Mouse (Mus musculus) liver, embryonic 15.5 days (tissue): ENCODE results near the gene Gpr55. TPM values are rescaled to one million over a fixed set of nuclear protein-coding genes. Genes with fewer than 3 reads are reported as not detected.

Experiments used
- ATAC-seq: fragments of 200-750 bp; cut with Nextera tagmentation; 2 replicates; pipeline ENCODE4 v1.8.0; 2017; ENCODE audit warnings: moderate number of reproducible peaks, mild to moderate bottlenecking, moderate library complexity; ENCODE audit not compliant: insufficient read depth
- H3K27ac ChIP-seq: fragments of 300-500 bp; sonication (generic); replicated peaks from 2 replicates; pipeline ENCODE4 v1.5.1; 2015; ENCODE audit warnings: mild to moderate bottlenecking, inconsistent platforms
- H3K27me3 ChIP-seq: fragments of 300-500 bp; sonication (generic); 2 replicates; pipeline ENCODE4 v1.6.1; 2015; ENCODE audit warnings: mild to moderate bottlenecking, inconsistent platforms
- H3K36me3 ChIP-seq: fragments of 300-500 bp; sonication (generic); replicated peaks from 2 replicates; pipeline ENCODE4 v1.6.1; 2015; ENCODE audit warnings: moderate library complexity, mild to moderate bottlenecking, inconsistent platforms
- H3K4me1 ChIP-seq: fragments of 300-500 bp; sonication (generic); replicated peaks from 2 replicates; pipeline ENCODE4 v1.6.1; 2015; ENCODE audit warnings: inconsistent platforms
- H3K4me2 ChIP-seq: fragments of 300-500 bp; sonication (generic); 2 replicates; pipeline ENCODE4 v1.6.1; 2015; ENCODE audit warnings: moderate library complexity, mild to moderate bottlenecking, inconsistent platforms
- H3K4me3 ChIP-seq: fragments of 300-500 bp; sonication (generic); replicated peaks from 2 replicates; pipeline ENCODE4 v1.5.1; 2015; ENCODE audit warnings: mild to moderate bottlenecking, inconsistent platforms
- H3K9ac ChIP-seq: fragments of 300-500 bp; sonication (generic); 2 replicates; pipeline ENCODE4 v1.6.1; 2015; ENCODE audit warnings: moderate library complexity, mild to moderate bottlenecking, inconsistent platforms
- H3K9me3 ChIP-seq: fragments of 300-500 bp; sonication (generic); replicated peaks from 2 replicates; pipeline ENCODE4 v1.6.1; 2016; ENCODE audit warnings: inconsistent platforms
- WGBS: fragments of 180-500 bp; shearing (Covaris S2); methylation state at CpG from one replicate; pipeline ENCODE4 v1.1.7; 2015; ENCODE audit warnings: mixed read lengths; ENCODE audit not compliant: insufficient replicate concordance; 5-methylcytosine and 5-hydroxymethylcytosine counted together
- polyA plus RNA-seq: library from polyadenylated mRNA; unstranded; fragments of >200 nt; fragmentation: Nextera tagmentation; extraction: Ambion mirVana; gene quantifications from 2 replicates; pipeline ENCODE4 v1.2.1, GENCODE M21; 2015

Gpr55 gene
- polyA plus RNA-seq, 1 experiment from 2014 or later: 0.02 TPM

DNA sequence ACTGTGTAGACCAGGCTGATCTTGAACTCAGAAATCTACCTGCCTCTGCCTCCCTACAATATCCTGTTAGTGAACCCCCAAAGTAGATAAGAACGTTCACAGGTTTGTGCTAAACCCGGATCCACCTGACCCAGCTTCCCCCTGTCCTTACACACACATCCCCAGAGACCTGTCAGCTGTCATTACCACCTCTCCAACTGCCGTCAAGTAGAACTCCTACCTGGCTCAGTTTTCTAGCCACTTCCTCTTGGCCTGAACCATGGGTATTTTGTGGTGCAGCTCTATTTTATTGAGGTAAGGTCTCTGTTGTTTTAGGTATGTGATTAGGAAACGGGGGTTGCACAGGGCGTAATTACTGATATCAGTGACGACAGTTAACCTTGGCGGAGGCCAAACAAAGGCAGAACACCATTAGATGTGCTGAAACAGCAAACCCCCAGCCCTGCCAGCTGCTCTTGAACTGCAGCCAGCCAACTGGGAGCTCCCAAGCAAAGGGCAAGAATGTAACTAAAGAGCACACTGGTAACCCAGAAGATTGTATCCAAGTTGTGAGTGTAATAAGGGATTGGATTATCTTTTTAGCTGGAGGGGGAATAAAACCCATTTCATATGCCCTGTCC, 21.0 kb upstream of the Gpr55 start:
- Histone ChIP-seq H3K9me3 (no peaks in the 10 kb centered on the region), H3K27ac (no peak overlapping the region), H3K4me1 (no peaks in the 10 kb centered on the region), H3K27me3 (no peaks in the 10 kb centered on the region), H3K9ac (no peak overlapping the region), H3K36me3 (no peaks in the 10 kb centered on the region), H3K4me3 (no peak overlapping the region), H3K4me2 (no peak overlapping the region)
- 37% methylated on average over 7 of the region's 7 CpGs for WGBS
- ATAC-seq: no peak

DNA sequence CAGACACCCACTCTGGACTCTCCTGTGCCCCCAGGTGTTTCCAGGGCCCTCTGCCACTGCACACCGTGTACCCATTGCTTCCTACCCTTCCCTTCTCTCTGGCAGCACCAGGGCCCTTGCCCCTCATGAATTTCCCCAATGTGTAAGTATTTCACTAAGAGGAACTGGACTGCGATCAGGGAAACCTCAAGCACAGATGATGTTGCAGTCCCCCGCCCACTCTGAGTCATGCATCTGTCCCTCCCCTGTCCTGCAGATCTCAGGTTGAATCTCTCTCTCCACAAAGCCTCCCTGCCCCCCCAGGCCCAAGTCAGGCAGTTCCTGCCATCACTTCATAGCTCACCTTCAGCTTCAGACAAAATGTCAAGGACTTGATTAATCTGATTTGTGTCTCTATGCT, 16.9 kb upstream of the Gpr55 start:
- 15% methylated on average over 3 of the region's 3 CpGs for whole genome bisulfite sequencing
- Histone ChIP-seq H3K4me3 (no peak overlapping the region), H3K4me1 (no peaks in the 10 kb centered on the region), H3K27ac (no peak overlapping the region), H3K9ac (no peak overlapping the region), H3K4me2 (no peak overlapping the region), H3K36me3 (no peaks in the 10 kb centered on the region), H3K9me3 (no peaks in the 10 kb centered on the region), H3K27me3 (no peaks in the 10 kb centered on the region)
- no peak for ATAC-seq

DNA sequence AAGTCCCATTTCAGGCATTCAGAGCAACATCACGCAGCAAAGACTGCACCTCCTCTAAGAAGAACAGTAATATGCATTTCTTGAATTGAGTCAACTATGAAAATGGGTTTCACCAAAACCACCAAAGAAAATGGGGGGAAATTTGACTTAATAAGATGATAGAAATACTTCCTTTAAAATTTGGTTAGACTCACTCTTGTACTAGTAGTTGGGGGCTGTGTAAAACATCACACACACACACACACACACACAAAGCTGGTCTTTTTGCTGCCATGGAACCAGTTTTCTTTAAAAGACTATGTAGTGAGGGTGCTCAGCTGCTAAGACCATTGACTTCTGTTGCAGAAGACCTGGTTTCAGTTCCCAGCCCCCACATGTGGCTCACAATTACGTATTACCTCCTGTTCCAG, 12.7 kb upstream of the Gpr55 start:
- no peaks in the 10 kb centered on the region for H3K27me3 ChIP-seq
- no peaks in the 10 kb centered on the region for H3K4me1 ChIP-seq
- WGBS: 46% methylated on average over 2 of the region's 2 CpGs
- no peak for ATAC-seq
- no peaks in the 10 kb centered on the region for H3K9me3 ChIP-seq
- H3K4me2 ChIP-seq: no peak overlapping the region
- H3K36me3 ChIP-seq: no peaks in the 10 kb centered on the region
- no peak overlapping the region for H3K4me3 ChIP-seq
- H3K9ac ChIP-seq: no peak overlapping the region
- no peak overlapping the region for H3K27ac ChIP-seq

DNA sequence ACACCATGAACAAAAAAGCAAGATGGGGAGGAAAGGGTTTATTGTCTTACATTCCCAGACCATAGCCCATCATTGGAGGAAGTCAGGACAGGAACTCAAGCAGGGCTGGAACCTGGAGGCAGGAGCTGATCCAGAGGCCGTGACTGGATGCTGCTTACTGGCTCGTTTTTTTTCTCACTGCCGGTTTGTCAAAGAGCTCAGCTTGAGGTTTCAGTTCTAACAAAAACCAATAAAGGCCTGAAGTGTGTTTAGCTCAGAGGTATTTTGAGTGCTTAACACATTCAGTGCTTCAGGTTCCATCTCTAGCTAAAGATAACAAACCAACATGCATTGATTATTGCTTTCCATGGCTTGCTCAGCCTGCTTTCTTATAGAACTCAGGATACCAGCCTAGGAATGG, 11.5 kb upstream of the Gpr55 start:
- Histone ChIP-seq H3K4me2 (no peak overlapping the region), H3K27me3 (no peaks in the 10 kb centered on the region), H3K9ac (no peak overlapping the region), H3K4me3 (no peak overlapping the region), H3K36me3 (no peaks in the 10 kb centered on the region), H3K4me1 (no peaks in the 10 kb centered on the region), H3K27ac (no peak overlapping the region), H3K9me3 (no peaks in the 10 kb centered on the region)
- no peak for ATAC-seq
- 42% methylated on average over 3 of the region's 3 CpGs for WGBS

DNA sequence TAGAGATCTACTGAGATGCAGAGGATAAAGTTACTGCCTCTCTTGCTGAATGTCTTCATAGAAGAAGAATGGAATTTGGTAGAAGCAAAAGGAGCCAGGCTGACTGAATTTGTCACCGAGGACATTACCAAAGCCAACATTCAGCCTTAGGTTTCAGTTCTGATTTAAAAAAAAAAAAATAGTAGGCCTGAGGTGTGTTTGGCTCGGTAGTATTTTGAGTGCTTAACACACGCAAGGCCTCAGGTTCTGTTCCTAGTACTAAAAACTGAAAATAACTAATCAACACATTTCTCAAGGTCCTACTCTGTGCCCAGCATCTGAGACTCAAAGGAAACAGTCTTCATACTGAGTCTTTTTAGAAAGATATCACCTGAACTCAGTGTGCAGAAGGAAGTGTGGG, 10.3 kb upstream of the Gpr55 start:
- Histone ChIP-seq H3K4me2 (no peak overlapping the region), H3K4me3 (no peak overlapping the region), H3K4me1 (no peaks in the 10 kb centered on the region), H3K9me3 (no peaks in the 10 kb centered on the region), H3K9ac (no peak overlapping the region), H3K36me3 (no peaks in the 10 kb centered on the region), H3K27ac (no peak overlapping the region), H3K27me3 (no peaks in the 10 kb centered on the region)
- 59% methylated on average over 3 of the region's 3 CpGs for WGBS
- no peak for ATAC-seq

DNA sequence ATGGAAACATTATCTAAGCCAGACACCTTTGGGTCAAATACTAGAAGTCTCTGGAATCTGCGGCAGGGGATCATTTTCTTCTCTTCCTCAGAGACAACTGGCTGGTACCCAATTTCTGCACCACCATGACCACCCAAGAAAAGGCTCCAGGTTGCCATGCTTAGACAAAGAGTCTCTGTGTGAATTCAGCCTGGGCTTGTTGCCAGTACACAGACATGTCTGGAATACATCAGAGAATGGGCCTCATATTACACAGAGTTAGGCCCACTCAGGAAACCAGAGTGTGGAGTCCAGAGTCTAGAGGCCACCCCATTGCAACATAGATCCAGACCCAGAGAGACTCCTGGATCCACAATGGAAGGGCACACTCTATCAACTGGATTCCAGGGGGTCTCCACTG, 8.7 kb upstream of the Gpr55 start:
- 62% methylated on average over 1 of the region's 1 CpGs for WGBS
- no peak for ATAC-seq
- no peak overlapping the region for H3K4me3 ChIP-seq
- H3K4me1 ChIP-seq: no peaks in the 10 kb centered on the region
- H3K9me3 ChIP-seq: no peaks in the 10 kb centered on the region
- no peak overlapping the region for H3K9ac ChIP-seq
- H3K4me2 ChIP-seq: no peak overlapping the region
- H3K36me3 ChIP-seq: no peaks in the 10 kb centered on the region
- no peaks in the 10 kb centered on the region for H3K27me3 ChIP-seq
- no peak overlapping the region for H3K27ac ChIP-seq

DNA sequence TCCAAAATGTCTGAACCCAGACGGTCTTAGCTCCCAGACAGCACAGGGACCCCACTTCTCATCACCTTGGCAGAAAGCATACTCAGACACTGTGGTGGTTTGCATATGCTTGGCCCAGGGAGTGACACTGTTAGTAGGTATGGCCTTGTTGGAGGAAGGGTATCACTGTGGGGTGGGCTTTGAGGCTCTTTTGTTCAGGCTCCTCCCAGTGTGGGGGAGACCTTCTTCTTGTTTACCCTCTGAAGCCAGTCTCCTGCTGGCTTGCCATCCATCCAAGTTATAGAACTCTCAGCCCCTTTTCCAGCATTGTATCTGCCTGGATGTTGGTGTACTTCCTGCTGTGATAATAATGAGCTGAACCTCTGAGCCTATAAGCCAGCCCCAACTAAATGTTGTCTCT, 8.3 kb upstream of the Gpr55 start:
- Histone ChIP-seq H3K4me3 (no peak overlapping the region), H3K9ac (no peak overlapping the region), H3K4me1 (no peaks in the 10 kb centered on the region), H3K36me3 (no peaks in the 10 kb centered on the region), H3K27me3 (no peaks in the 10 kb centered on the region), H3K9me3 (no peaks in the 10 kb centered on the region), H3K4me2 (no peak overlapping the region), H3K27ac (no peak overlapping the region)
- 39% methylated on average over 1 of the region's 1 CpGs for WGBS
- no peak for ATAC-seq

DNA sequence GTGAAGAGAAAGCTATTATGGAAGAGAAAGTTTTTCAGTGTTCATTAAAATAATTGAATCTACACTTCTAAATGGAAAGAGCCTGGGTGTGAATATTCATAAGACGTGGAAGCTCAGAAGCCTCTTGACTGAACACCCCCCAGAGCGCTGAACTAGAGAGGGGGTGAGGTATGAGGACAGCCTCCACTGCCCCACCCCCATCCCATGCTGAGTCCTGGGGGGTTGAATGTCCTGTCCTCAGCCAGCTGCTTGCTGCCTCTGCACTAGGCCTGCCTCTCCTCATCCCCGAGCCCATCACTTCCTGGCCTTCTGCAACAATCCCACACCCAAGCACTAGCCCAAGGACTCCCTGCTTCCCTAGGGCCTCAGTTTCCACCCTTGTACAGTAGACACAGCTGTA, 5.0 kb upstream of the Gpr55 start:
- 62% methylated on average over 3 of the region's 3 CpGs for WGBS
- H3K27ac ChIP-seq: no peak overlapping the region
- H3K36me3 ChIP-seq: no peaks in the 10 kb centered on the region
- no peaks in the 10 kb centered on the region for H3K9me3 ChIP-seq
- no peaks in the 10 kb centered on the region for H3K27me3 ChIP-seq
- H3K4me3 ChIP-seq: no peak overlapping the region
- 0 out of 2 replicates have a peak, but pooled peaks cover under 1% of the 10 kb centered on the region for H3K4me1 ChIP-seq
- no peak overlapping the region for H3K9ac ChIP-seq
- no peak for ATAC-seq
- H3K4me2 ChIP-seq: no peak overlapping the region

DNA sequence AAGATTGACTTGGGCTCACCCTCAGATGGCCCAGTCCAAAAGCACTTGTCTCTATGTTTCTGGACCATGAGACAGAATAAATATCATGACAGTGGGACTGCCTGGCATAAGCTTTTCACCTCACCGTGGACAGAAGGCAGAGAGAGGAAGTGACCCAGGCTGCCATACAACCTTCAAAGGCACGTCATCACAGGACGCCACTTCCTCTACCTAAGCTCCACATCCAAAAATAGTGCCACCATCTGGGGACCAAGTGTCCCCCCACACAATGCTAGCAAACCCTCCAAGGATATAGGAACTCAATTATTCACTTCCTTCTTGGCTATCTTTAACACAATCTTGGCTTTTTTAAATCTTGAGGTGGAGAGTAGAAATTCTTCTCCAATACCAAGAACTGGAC, 1.3 kb upstream of the Gpr55 start:
- Histone ChIP-seq H3K4me2 (no peak overlapping the region), H3K27ac (no peak overlapping the region), H3K4me3 (no peak overlapping the region), H3K27me3 (no peaks in the 10 kb centered on the region), H3K9ac (no peak overlapping the region), H3K4me1 (peaks cover 24% of the 10 kb centered on the region), H3K36me3 (no peaks in the 10 kb centered on the region), H3K9me3 (no peaks in the 10 kb centered on the region)
- WGBS: 24% methylated on average over 3 of the region's 3 CpGs
- ATAC-seq: no peak

DNA sequence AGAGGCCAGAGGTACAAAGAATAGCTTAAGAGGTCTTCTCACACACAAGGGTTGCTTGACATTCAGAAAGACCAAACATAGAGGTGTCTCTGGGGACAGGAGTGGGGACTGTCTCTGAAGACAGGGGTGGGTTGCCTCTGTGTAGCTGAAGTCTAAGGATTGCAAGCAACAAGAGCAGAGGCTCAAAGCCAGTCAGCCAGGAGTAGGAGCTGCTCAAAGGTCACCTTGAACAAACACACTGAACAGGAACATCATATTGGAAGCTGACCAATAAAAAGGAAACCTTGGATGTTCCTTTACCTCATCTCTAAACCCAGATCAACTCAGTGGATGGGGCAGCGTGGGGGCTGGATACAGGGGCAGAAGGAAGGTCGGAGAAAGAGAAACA, 924 bp downstream of the Gpr55 start:
- WGBS: 32% methylated on average over 2 of the region's 2 CpGs
- Histone ChIP-seq H3K9me3 (no peaks in the 10 kb centered on the region), H3K4me3 (no peak overlapping the region), H3K4me2 (peak overlapping the region; percentile 3; the same call in 1 of the 2 replicates), H3K27ac (peak overlapping the region; percentile 55), H3K4me1 (peaks cover 24% of the 10 kb centered on the region), H3K27me3 (no peaks in the 10 kb centered on the region), H3K9ac (no peak overlapping the region), H3K36me3 (no peaks in the 10 kb centered on the region)
- peak; percentile 33; the same call in 1 of the 2 replicates for ATAC-seq

DNA sequence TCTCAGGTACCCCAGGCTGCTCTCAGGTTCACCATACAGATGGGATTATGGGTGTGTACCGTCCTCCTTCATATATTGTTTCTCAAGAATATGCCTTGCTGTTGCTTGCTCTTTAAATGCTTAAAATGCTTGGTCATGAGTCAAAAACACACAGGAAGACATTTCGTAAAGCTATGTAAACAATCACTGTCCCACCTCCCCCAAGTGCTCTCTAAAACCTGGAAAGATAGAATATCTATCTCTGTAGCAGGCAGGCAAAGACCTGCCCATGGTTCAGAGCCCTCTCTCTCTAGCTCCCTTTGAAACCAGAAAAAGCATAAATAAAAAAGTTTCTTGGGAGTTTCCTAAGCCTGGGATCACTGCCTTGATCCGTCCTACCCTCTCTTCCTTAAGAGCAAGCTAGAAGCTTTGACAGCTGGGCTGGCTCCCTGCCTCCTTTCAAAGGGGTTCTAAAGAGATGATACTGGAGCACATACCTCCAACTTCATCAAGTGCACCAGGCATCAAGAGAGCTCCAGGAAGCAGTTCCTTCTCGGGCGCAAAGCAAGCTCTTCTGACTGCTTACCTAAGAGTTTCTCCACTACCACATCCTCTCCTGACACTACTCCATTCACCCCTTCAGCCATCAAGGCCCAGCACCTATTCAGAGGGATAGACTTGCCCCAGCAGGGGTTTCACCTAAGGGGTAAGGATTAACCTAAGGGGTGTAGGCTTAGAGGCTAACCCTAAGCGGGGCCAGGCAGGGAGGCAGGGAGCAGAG, 1.5 kb downstream of the Gpr55 start:
- Histone ChIP-seq H3K4me2 (no peak overlapping the region; the same call in 1 of the 2 replicates), H3K4me1 (peaks cover 24% of the 10 kb centered on the region), H3K27ac (peak overlapping the region; percentile 55), H3K4me3 (no peak overlapping the region), H3K36me3 (no peaks in the 10 kb centered on the region), H3K9ac (no peak overlapping the region), H3K9me3 (no peaks in the 10 kb centered on the region), H3K27me3 (no peaks in the 10 kb centered on the region)
- ATAC-seq: peak; percentile 32; the same call in 1 of the 2 replicates
- WGBS: 45% methylated on average over 6 of the region's 6 CpGs
